Mouse (Mus musculus) embryonic facial prominence, embryonic 11.5 days (tissue): ENCODE results near the gene Cerkl. TPM values are rescaled to one million over a fixed set of nuclear protein-coding genes. Genes with fewer than 3 reads are reported as not detected.
A peak's percentile ranks its signal among the peaks of the same experiment; 100 is the strongest.

Source experiments
- ATAC-seq: fragments of 200-750 bp; cut with Nextera tagmentation; replicated peaks from 2 replicates; pipeline ENCODE4 v1.8.0; 2017; ENCODE audit warnings: low read depth; ENCODE audit not compliant: insufficient number of reproducible peaks, low FRiP score, low TSS enrichment
- DNase-seq: peaks from one replicate; pipeline ENCODE4 v3.0.0-alpha.2; 2015; ENCODE audit warnings: low spot score
- H3K27ac ChIP-seq: fragments of 300-500 bp; sonication (generic); replicated peaks from 2 replicates; pipeline ENCODE4 v1.5.1; 2014; ENCODE audit warnings: mild to moderate bottlenecking, low read depth, low read length, control low read depth
- H3K27me3 ChIP-seq: fragments of 300-500 bp; sonication (generic); 2 replicates; pipeline ENCODE4 v1.6.1; 2014; ENCODE audit warnings: mild to moderate bottlenecking, low read length, moderate library complexity, mixed read lengths; ENCODE audit not compliant: control insufficient read depth, insufficient read depth
- H3K36me3 ChIP-seq: fragments of 300-500 bp; sonication (generic); replicated peaks from 2 replicates; pipeline ENCODE4 v1.6.1; 2014; ENCODE audit warnings: low read depth, mild to moderate bottlenecking, low read length, moderate library complexity, mixed read lengths; ENCODE audit not compliant: control insufficient read depth, insufficient read depth
- H3K4me1 ChIP-seq: fragments of 300-500 bp; sonication (generic); 2 replicates; pipeline ENCODE4 v1.6.1; 2014; ENCODE audit warnings: low read length, mixed read lengths; ENCODE audit not compliant: control insufficient read depth, insufficient read depth
- H3K4me2 ChIP-seq: fragments of 300-500 bp; sonication (generic); 2 replicates; pipeline ENCODE4 v1.6.1; 2014; ENCODE audit warnings: low read depth, mild to moderate bottlenecking, control low read depth, low read length, moderate library complexity
- H3K4me3 ChIP-seq: fragments of 300-500 bp; sonication (generic); 2 replicates; pipeline ENCODE4 v1.5.1; 2014; ENCODE audit warnings: low read depth, low read length, control low read depth
- H3K9ac ChIP-seq: fragments of 300-500 bp; sonication (generic); replicated peaks from 2 replicates; pipeline ENCODE4 v1.6.1; 2014; ENCODE audit warnings: mild to moderate bottlenecking, control low read depth, low read length
- H3K9me3 ChIP-seq: fragments of 300-500 bp; sonication (generic); replicated peaks from 2 replicates; pipeline ENCODE4 v1.6.1; 2016; ENCODE audit warnings: mild to moderate bottlenecking, low read length, inconsistent platforms, mixed read lengths; ENCODE audit not compliant: control insufficient read depth
- WGBS: fragments of 180-500 bp; shearing (Covaris S2); extraction: QIAGEN DNeasy Blood & Tissue Kit; methylation state at CpG from one replicate; pipeline ENCODE4 v1.1.7; 2014; 5-methylcytosine and 5-hydroxymethylcytosine counted together
- polyA plus RNA-seq: library from polyadenylated mRNA; unstranded; fragments of >200 nt; fragmentation: Nextera tagmentation; extraction: Ambion mirVana; gene quantifications from 2 replicates; pipeline ENCODE4 v1.2.1, GENCODE M21; 2014

Cerkl gene
- polyA plus RNA-seq = 2.5 and 2.8 TPM in 2 replicates

- Histone ChIP-seq H3K4me2 (peak within 1 kb of the TSS; percentile 51), H3K27ac (no peak within 1 kb of the TSS), H3K27me3 (peaks cover 63% of the 10 kb centered on the region), H3K36me3 (no peaks in the 10 kb centered on the region), H3K9ac (no peak within 1 kb of the TSS), H3K9me3 (no peaks in the 10 kb centered on the region), H3K4me3 (peak within 1 kb of the TSS; percentile 22), H3K4me1 (peaks cover 2% of the 10 kb centered on the region; the same call in 1 of the 2 replicates)
- under 1% methylated on average over 40 of the region's 42 CpGs for WGBS
- ATAC-seq (peak; percentile 84), DNase-seq (peak; percentile 79)
Observed at GRCm38 (mm10) chr2:79456575-79457349, at the start of gene Cerkl, which contains the start of gene Neurod1. TSS of gene Cerkl (minus strand) at chr2:79456785. TSS of gene Neurod1 (minus strand) at chr2:79456751.

DNA sequence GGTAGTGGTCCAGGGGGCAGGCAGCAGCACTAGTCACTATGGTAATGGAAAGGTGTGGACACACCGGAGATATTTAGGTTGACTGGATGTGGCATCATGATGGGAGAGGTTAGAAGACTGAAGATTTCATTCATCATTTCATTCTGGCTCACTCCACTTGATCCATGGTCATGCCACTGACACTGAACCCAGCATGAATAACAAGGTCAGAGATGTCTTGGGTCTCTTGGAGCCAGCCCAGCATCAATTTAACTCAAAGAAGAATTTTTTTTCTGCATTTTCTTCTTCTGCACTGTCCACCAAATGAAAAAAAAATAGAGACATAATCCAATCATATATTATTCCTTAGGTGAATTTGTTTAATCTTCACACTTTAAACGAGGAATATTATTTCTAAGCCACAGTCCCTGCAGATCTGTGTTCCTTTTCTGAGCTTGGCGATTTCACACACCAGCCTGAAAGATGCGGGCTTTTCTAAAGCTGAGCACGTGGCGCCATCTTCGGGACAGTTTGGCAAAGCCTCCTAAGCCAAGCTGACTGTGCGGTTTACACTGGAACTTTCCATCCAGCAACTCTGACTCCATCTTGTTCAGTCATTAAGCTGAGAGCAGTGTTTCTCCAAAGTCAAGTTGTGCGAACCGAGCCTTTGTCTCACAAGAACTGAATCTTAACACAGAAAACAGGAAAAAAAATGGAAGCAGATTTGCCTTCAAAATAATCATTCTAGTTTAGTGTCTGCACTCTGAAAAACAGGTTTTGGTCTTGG is 42.6 kb upstream of the Cerkl start:
- DNase-seq (peak; percentile 90), ATAC-seq (peak; percentile 39; the same call in 1 of the 2 replicates)
- no peaks in the 10 kb centered on the region for H3K9me3 ChIP-seq
- no peak overlapping the region for H3K27ac ChIP-seq
- no peak overlapping the region for H3K4me2 ChIP-seq
- H3K9ac ChIP-seq = no peak overlapping the region
- H3K36me3 ChIP-seq = no peaks in the 10 kb centered on the region
- no peak overlapping the region for H3K4me3 ChIP-seq
- 26% methylated on average over 10 of the region's 10 CpGs for WGBS
- no peaks in the 10 kb centered on the region for H3K4me1 ChIP-seq
- no peaks in the 10 kb centered on the region for H3K27me3 ChIP-seq

GRCm38 (mm10) chr2:79485127-79485526 is 28.5 kb upstream of the Cerkl start:
- no peaks in the 10 kb centered on the region for H3K4me1 ChIP-seq
- no peak overlapping the region for H3K27ac ChIP-seq
- no peaks in the 10 kb centered on the region for H3K9me3 ChIP-seq
- H3K36me3 ChIP-seq = no peaks in the 10 kb centered on the region
- H3K9ac ChIP-seq = no peak overlapping the region
- H3K27me3 ChIP-seq = no peaks in the 10 kb centered on the region
- no peak overlapping the region for H3K4me3 ChIP-seq
- DNase-seq = no peak
- H3K4me2 ChIP-seq = no peak overlapping the region
- WGBS = 50% methylated on average over 3 of the region's 3 CpGs
- ATAC-seq = no peak

GRCm38 (mm10) chr2:79482511-79482910 is 25.9 kb upstream of the Cerkl start:
- WGBS = 94% methylated on average over 2 of the region's 2 CpGs
- no peaks in the 10 kb centered on the region for H3K9me3 ChIP-seq
- H3K27me3 ChIP-seq = no peaks in the 10 kb centered on the region
- H3K9ac ChIP-seq = no peak overlapping the region
- no peaks in the 10 kb centered on the region for H3K4me1 ChIP-seq
- no peak overlapping the region for H3K4me2 ChIP-seq
- ATAC-seq (no peak), DNase-seq (no peak)
- H3K27ac ChIP-seq = no peak overlapping the region
- H3K4me3 ChIP-seq = no peak overlapping the region
- H3K36me3 ChIP-seq = no peaks in the 10 kb centered on the region

GRCm38 (mm10) chr2:79462411-79462810 is 5.8 kb upstream of the Cerkl start:
- Histone ChIP-seq H3K27ac (no peak overlapping the region), H3K4me2 (no peak overlapping the region), H3K9ac (no peak overlapping the region), H3K27me3 (peaks cover 33% of the 10 kb centered on the region), H3K9me3 (no peaks in the 10 kb centered on the region), H3K4me3 (no peak overlapping the region), H3K4me1 (no peaks in the 10 kb centered on the region; the same call in 1 of the 2 replicates), H3K36me3 (no peaks in the 10 kb centered on the region)
- no peak for ATAC-seq
- WGBS = 85% methylated on average over 4 of the region's 4 CpGs
- no peak for DNase-seq

DNA sequence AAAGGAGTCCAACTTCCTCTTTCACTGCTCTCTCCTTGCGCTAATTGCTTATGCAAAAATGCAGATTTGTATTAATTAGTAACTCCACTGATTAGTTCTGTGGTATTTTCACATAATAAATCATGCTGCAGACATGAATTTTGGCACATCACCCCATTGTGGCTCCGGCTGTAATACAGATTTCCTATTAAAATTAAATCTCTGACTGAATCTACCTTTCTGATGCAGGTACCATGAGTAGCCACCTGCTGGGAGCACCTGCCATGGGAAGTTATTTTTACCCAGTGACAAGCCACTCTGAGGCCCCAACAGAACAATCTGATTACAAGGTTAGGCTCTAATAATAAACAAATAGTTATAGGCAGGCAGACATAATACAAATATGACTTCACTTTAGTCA is 5.3 kb upstream of the Cerkl start:
- Histone ChIP-seq H3K4me3 (no peak overlapping the region), H3K27me3 (peaks cover 39% of the 10 kb centered on the region), H3K4me2 (no peak overlapping the region), H3K4me1 (peaks cover 2% of the 10 kb centered on the region; the same call in 1 of the 2 replicates), H3K9ac (no peak overlapping the region), H3K27ac (no peak overlapping the region), H3K36me3 (no peaks in the 10 kb centered on the region), H3K9me3 (no peaks in the 10 kb centered on the region)
- ATAC-seq (no peak), DNase-seq (no peak)
- 85% methylated on average over 2 of the region's 2 CpGs for WGBS

DNA sequence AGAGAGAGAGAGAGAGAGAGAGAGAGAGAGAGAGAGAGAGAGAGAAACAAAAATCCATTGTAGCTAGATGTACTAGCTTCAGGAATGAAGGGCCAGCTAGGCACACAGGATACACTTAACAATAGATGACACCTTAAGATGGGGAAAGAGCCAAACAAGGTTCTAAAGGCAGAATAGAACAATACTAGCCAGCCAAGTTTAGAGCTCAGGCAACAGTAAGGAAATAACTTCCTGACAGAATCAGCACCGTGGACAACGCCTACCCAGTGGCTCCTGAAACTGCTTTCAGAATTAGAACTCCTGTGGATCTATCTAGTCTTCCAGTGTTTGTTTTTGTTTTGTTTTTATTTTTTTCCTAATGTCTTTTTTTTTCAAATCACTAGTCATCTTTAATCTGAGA is 4.0 kb upstream of the Cerkl start:
- peaks cover 2% of the 10 kb centered on the region; the same call in 1 of the 2 replicates for H3K4me1 ChIP-seq
- no peak overlapping the region for H3K9ac ChIP-seq
- no peaks in the 10 kb centered on the region for H3K9me3 ChIP-seq
- no peak overlapping the region for H3K4me2 ChIP-seq
- DNase-seq (peak; percentile 77), ATAC-seq (no peak)
- H3K36me3 ChIP-seq = no peaks in the 10 kb centered on the region
- 2% methylated on average over 2 of the region's 2 CpGs for WGBS
- H3K27ac ChIP-seq = no peak overlapping the region
- H3K4me3 ChIP-seq = no peak overlapping the region
- H3K27me3 ChIP-seq = peaks cover 51% of the 10 kb centered on the region

- 7% methylated on average over 14 of the region's 14 CpGs for WGBS
- DNase-seq = no peak
- Histone ChIP-seq H3K9ac (no peak overlapping the region), H3K4me3 (no peak overlapping the region), H3K9me3 (no peaks in the 10 kb centered on the region), H3K4me1 (peaks cover 2% of the 10 kb centered on the region; the same call in 1 of the 2 replicates), H3K27me3 (peaks cover 56% of the 10 kb centered on the region), H3K27ac (no peak overlapping the region), H3K4me2 (no peak overlapping the region), H3K36me3 (no peaks in the 10 kb centered on the region)
- ATAC-seq = no peak
Observed at GRCm38 (mm10) chr2:79460107-79460506, 3.5 kb upstream of the Cerkl start.
